Mouse (Mus musculus) small intestine, adult 2 months (tissue): Measurements from ENCODE around the gene Adcy5.

Source experiments
- CTCF ChIP-seq: fragments of 200-500 bp; IDR thresholded peaks from 2 replicates; pipeline ENCODE4 v1.5.1; 2012; ENCODE audit warnings: low read depth, mild to moderate bottlenecking, control low read depth, inconsistent platforms, low read length, moderate library complexity, mixed read lengths; ENCODE audit not compliant: insufficient replicate concordance, insufficient read length; ENCODE audit errors: extremely low read depth
- POLR2A ChIP-seq: fragments of 200-500 bp; IDR thresholded peaks from 2 replicates; pipeline ENCODE4 v1.6.1; 2012; ENCODE audit warnings: low read depth, mild to moderate bottlenecking, control low read depth, inconsistent platforms, low read length, moderate library complexity

GRCm38 (mm10) chr16:35311586-35311985 lies 156.9 kb downstream of the Adcy5 start:
- no peak for TF ChIP-seq CTCF
- TF ChIP-seq POLR2A = no peak
